Mouse (Mus musculus): ENCODE measurements around the gene Gpr6.

GRCm38 (mm10) chr10:41022226-41022625 is 49.9 kb downstream of the Gpr6 start:
- TF ChIP-seq GATA1 (IDR thresholded peaks at IDR 0.05; ENCODE audit: borderline replicate concordance, low read length): no peak
- TF ChIP-seq FLI1 (IDR thresholded peaks at IDR 0.05; ENCODE audit: low read length): no peak

All from megakaryocyte, embryonic 14.5 days (primary cell).